Mouse (Mus musculus) ES-E14 (cell line): ENCODE results near the gene Rbm8a.

Experiments
- HCFC1 ChIP-seq: IDR thresholded peaks from 2 replicates; pipeline ENCODE4 v1.6.1; 2012; ENCODE audit warnings: low read length, inconsistent platforms, borderline replicate concordance; ENCODE audit not compliant: insufficient read depth
- MAFK ChIP-seq: IDR thresholded peaks from 2 replicates; pipeline ENCODE4 v1.6.1; 2014; ENCODE audit warnings: mild to moderate bottlenecking, low read depth, low read length, inconsistent platforms; ENCODE audit not compliant: insufficient read depth
- ZNF384 ChIP-seq: IDR thresholded peaks from 2 replicates; pipeline ENCODE4 v1.6.1; 2012; ENCODE audit warnings: low read depth, low read length, inconsistent platforms

- TF ChIP-seq ZNF384 (no peak), HCFC1 (no peak), MAFK (no peak)
These were observed 6.2 kb downstream of the Rbm8a start for GRCm38 (mm10) chr3:96635906-96636305.
